Mouse (Mus musculus): ENCODE data around the gene Fam160b1.

DNA sequence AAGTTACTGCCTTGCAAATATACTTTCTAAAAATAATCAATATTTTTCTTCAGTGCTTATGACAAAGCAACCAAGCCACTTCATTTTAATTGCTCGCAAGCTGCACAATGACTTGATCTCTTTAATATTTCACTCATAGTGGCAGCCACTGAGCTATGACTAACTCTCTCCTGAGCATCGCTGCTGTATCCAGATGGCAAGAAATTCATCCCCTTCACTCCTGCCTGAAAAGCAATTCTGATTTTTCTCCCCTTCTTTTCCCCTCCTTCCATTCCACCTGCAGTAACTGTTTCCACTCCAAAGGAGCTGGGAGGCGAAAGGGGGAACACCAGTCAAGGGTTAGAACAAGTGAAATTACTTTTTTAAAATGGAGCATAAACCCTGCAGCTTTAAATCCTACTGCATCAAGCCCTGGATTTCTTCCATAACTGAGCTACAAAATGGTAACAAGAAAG is 46.6 kb upstream of the Fam160b1 start:
- TF ChIP-seq CTCF (IDR thresholded peaks at IDR 0.05; ENCODE audit: insufficient read depth, low read depth, low read length): no peak
- no peak for TF ChIP-seq POLR2A (IDR thresholded peaks at IDR 0.05; ENCODE audit: insufficient read depth, low read depth, low read length)
